Mouse (Mus musculus) forelimb bud, embryonic 11.5 days (tissue): ENCODE data around the gene Hoxa7.
A peak's percentile ranks its signal among the peaks of the same experiment; 100 is the strongest.

Experiments used
- DNase-seq: peaks from one replicate; pipeline ENCODE4 v3.0.0-alpha.2; 2012; ENCODE audit warnings: low read depth, low spot score

The Hoxa7 gene

DNA sequence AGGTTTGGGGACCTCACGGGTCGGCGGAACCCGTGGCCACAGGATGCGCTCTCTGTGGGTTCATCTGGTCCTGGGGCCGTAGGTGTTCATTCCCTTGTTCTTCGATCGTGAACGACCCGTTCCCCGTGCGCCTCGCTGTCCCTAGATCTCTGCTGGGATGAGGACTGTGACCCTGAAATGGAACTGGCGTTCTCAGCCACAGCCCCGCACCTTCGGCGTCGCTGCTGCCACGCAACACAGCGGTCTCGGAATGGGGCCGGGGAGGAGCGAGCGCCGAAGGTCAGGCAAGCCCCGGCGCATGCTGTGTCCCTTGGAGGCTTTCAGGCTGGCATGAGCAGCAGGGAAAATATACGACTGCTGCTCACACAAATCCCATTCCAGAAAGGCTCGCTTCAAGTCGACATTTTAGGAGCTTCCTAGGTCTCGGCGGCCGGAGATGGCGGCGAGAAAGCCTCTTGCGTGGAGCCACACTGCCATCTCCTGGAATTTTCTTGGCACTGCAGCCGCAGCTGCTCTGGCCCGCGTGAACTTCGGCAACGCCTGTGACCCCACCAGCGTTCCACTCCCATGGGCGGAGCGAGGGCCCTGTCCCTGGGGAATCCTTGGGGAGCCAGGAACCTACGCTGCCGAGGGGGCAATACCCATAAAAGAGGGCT, at the start of gene Hoxa7:
TSS of gene Hoxa7 (minus strand) at position 518 of the 656 bp plus-strand sequence.
- peak; percentile 98 for DNase-seq

DNA sequence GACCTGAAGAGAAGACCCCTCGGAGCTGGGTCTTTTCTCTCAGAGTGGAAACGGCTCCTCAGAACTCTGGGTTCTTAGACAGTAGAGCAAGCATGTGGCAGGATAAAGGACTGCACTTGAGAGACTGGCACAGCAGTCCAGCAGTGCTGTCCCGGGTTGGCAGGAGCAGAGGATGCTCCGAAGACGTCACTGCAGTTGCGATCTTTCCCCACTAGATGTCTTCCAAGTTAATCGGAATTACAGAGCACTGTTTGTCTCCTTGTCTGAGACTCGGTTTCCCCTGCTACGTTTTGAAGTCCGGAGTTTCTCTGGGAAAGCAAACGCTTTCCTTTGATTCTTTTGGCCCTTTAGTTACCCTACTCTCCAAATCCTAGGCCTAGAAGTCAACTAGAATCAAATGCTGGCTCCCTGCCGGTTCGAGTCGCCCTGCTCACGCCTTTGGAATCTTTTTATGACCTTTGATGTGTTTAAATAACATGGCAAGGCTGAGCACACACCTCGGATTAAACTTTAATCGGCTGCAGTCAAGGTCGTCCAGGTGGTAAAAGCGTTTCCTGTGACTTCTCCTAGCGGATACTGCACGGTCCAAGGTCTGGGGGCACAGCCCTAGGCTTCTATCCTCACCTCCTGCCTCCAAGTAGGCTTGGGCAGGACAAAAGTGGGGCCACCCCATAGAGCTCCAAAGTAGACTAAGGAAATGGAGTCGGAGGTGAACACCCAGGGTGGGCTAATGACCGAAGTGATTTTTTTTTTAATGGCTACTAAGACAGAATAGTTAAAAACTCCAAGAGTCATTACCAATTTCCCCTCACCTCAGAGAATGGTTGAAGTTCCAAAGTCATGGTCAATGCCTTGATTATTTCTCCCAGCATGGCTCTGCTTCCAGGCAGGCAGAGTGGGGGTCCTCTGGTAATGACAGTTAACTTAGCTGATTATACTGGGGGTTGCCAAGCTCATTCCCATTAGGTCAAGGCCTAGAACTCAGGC, 49.1 kb upstream of the Hoxa7 start:
- peak; percentile 61 for DNase-seq

DNA sequence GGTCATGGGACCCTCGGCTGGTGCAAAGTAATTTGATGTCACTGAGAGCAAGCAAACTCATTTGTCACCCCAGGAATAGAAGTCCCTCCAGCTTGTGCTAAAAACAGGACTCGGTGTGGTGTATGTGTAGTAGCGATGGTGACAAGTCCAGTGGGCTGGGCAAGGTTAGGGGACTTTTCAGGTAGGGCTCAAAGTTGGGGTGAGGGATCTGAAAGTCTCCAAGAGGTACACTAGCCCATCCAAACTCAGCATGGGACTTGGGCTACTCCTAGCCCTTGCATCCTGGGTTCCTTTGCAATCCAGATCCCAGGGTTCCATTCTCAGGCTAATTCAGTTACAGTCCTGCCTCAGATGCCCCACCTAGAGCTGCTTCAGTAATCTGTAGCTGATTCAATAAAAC, 47.1 kb upstream of the Hoxa7 start:
- no peak for DNase-seq

DNA sequence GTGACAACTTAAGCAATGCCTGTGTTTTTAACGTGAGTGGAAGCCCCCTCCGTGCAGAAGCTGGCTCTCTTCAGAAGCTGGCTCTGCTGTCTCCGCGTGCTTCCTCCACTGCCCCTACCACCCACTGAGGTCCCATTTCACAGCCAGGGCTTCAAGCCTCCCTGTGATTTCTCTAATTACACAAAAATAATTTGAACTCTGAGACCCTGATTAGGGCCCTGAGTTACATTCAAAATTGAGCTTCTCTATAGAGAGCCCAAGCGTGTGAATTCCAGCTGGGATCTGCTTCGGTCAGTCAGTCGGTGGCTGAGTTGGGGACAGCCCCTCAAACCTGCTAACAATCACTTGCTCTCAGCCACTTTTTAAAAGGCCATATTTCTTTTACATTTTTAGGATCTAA, 46.7 kb upstream of the Hoxa7 start:
- DNase-seq: no peak

DNA sequence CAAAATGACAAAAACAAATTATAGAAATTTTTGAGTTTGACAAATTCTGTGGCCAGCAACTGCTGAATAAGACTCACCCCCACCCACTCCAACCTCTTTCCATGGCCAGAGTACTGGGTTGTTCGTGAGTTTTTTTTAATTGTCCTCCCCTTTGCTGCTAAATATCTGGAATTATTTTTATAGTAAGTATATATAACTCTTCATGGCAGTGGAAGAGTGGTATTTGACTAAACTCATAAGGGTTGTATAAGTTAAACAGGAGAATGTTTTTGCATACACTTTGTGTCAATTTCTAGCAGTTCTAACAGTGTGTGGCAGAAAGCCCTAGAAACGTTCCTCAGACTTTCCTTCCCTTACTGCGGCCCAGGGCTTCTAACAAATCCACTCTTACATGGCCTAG, 46.0 kb upstream of the Hoxa7 start:
- no peak for DNase-seq

DNA sequence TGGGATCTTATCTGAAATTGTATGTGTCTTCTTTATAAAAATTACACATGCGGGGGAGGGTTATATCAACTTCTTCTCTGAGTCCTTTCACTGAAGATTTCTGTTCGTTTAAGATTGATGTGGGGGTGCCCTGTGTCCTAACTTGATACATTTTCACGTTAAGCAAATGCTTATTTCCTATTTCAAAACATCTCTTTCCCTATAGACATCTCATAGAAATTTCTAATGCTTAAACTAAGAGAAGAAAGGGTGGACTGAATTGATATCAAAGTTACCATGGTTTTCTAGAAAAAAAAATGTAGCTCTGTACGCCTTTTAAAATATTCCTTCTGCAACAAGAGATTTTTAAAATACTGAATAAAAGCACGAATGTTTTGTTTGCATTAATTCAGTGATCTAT, 45.6 kb upstream of the Hoxa7 start:
- DNase-seq: peak; percentile 12

DNA sequence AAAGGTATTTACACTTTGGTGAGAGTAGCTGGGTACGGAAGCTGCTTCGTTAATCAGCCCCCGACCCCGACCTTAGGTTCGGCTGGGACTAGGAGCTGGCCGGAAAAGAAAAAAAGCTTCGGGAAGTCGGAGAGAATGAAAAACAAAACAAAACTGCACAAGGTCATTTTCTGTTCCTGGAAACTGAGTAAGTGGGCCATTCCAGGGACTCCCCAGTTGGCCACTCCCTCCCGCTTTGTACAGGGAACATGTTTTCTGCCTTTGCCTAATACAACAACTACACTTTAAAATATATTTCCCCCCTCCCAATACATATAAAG, 45.0 kb upstream of the Hoxa7 start:
- DNase-seq: no peak

DNA sequence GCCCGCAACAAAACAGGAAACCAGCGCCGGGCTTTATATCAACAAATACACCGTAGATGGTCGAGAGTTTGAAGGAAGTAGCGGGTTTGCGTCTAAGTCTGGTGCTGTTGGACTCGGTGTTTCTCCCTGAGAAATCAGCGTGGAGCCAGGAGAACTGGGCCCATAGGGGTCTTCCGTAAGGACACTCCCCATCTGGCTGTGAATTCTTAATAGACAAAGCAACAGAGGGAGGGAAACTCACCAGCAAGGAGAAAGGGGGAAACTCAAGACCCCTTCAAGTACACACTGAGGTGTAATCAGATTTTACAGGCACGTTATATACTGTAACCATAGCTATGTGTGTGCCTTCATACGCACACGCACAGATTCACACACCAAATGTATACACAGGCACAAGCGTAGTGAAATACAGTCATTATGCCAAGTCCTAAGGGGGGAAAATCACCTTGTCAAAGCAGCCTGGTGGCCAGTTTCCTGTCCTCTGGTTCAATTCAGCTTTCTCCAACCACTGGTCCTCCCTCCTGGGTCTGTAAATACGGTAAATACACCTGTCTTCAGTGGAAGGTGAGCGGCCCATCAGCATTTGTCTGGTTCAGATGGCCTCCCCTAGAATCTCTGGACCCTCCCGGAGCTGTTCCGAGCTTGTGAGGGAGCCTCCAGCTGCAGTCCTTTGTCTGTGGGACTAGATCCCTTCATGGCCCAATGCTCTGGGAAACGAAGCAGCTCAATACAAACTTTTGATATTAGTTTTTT, 44.4 kb upstream of the Hoxa7 start:
- peak; percentile 53 for DNase-seq

DNA sequence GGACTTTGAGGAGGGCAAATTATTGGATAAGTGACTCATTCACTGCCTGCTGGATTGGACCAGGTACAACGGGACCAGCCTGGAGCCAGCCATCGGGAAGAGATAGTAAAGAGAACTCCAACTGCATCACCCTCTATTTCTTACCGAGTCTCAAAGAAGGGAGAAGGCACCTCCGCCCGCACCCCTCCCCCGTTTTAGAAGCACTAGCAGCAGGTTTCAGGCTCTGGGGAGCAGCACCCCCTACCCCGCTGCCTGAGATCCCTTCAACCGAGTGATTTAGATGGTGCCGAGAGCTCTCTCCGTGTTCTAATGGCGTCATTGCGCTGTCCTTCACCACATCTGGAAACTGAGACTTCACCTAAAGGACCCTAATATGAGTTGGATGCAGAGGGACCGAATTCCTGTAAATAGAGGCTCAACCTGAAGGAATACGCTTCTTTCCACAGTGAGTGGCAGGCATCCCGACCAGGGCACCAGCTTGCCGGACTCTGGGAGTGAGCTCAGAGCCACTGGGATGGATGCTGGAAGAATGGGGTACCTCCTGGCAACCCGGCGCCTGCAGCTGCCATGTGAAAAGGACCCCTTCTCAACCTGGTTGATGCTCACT, 43.8 kb upstream of the Hoxa7 start:
- peak; percentile 19 for DNase-seq

DNA sequence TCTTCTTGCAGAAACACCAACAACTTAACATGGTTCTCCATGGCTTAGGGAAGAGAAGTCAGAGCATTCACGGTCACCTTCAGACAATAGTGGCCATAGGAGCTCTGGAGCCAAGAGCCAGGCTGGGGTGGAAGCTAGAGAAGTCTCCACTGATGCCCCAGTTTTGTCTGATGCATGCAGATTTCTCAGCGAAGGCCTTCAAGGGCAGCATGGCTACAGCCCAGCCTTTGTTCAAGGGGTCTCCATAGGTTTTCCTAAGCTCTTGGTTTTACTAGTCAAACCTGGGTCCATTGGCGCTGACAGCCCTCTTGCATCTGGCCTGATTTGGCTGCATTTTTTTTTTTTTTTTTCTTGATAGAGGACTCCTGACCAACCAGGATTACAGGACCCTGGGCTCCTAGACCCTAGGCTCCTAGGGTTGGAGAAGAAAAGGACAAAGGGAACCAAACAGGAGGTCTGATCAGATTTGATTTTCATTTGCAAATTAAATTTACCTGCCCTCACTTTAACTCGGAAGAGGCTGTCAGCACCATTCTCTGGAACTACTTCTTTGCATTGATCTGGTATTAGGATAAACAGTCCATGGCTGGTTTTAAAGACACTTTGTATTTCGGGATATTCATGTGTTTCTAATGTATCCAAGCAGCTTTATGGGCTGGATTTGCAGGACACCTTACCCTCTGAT, 42.6 kb upstream of the Hoxa7 start:
- DNase-seq: peak; percentile 34

DNA sequence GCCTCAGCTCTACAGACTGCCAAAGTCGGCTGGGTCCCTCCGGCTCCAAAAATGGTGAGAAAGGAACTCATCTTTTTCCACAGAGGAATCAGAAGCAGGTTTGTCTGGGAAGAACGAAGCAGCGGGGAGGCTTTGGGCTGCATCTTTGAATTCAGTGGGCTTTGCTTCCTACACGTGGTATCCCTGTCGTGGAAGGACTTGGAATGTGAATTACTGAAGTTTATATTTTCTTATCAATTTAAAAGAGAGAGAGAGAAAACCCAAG, 41.6 kb upstream of the Hoxa7 start:
- no peak for DNase-seq

DNA sequence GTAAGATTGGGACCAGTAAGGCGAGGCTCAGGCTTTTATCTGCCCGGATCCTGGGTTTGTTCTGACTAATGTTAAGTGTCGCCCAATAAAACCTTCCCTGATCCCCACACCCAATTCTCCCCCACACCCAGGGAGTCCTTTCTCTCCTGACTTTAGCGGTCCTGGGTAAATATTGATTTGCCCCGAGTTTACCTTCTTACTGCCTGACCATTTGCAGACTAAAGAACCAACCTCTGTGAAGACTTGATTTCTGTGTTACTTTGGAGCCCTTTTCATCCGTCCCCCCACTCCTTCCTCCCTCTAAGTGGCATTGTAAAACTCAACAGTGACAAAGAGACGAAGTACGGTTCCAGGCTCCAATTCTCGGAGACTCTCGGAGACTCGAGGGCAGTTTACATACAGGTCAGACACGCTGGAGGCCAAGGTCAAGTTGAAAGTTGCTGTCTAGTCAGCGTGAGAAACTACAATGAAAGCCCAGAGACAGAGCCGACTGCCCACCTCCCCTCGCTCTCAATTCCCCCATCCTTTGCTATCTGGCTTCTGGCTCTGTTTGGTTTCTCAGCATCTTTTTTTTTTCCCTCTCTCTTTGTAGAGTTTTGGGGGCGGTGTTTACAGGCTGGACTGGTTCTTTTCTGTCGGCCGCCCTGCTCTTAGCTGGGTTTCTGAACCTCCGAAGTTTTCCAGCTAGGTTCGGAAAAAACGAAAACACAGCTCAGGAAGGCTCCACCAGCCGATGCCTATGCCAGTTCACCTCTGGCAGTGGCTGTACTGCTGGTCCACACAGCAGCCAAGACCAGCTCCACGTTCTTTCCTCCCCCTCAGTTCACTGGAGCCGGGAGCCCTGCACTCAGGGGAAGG, 41.0 kb upstream of the Hoxa7 start:
- peak; percentile 42 for DNase-seq

DNA sequence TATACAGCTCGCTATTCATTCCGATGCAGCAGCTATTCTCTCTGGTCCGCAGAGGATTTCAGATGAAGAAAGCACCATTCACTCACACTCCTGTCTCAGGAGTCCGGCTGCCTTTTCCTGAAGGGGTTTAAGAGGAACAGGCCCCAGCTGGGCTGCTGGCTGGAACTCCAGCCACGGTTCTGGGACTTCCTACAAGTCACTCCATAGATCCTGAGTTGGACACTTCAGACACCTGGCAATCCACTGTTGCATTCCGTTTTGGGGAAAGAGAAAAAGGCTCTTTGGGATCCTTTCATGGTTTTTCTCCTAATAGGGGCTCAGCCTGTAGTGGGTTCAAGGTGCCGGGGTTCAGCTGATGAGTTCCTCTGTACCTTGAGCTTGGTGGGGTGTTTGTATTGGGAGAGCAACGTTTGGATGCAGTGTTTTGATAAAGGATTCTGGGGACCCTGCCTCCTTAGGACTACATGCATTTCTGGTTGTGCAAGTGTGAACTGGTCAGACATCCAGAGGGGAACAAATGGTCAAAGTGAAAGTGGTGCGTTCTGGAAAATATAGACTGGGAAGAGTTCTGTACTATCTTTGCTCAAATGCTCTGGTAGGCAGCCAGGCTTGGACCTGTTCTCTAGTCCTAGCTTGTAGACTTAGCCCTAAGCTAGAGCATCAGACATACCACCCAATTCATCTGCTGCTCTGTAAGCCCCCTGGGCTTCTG, 40.3 kb upstream of the Hoxa7 start:
- no peak for DNase-seq

DNA sequence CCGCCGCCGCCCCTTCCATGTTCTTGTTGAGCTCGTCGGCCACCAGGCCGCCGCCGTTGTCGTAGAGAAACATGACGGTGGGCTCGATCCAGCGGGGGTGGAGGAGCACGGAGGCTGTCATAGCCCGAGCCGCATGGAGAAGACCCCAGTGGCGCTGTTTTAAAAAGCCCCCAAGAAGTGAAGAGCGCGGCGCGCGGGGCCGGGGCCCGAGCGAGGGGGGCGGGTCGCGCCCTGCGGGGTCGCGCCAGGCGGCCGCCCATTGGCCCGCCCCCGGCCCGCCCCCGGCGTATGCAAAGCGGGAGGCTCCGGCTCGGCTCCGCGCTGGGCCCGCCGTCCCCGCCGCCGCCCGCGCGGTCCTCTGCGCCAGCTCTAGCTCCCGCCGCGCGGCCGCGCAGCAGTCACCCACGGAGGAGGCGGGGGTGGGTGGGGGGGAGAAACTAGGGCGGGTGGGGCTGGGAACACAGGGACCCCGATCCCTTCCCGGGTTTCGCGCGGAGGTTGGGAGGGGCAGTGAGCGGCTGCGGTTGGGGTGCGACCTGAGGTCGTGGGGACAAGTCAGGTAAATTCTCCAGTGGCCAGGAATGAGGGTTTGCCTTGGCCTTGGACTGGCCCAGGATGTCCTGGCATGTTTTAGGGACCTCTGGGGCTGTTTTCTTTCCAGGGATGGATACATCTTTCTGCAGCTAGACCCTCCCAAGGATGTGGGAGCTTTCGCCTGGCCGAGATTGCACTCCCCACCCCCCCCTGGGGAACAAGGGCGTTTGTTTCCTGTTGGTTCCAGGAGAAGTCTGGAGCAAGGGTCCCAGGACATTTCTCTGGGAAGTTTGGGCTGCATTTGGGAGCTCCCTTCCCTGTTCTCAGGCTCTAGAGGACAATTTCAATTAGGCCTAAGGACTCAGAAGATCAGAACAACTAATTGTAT, 39.3 kb upstream of the Hoxa7 start, which contains the start of gene Hoxa13:
TSS of gene Hoxa13 (minus strand) at position 227 of the 922 bp plus-strand sequence.
- DNase-seq: no peak

DNA sequence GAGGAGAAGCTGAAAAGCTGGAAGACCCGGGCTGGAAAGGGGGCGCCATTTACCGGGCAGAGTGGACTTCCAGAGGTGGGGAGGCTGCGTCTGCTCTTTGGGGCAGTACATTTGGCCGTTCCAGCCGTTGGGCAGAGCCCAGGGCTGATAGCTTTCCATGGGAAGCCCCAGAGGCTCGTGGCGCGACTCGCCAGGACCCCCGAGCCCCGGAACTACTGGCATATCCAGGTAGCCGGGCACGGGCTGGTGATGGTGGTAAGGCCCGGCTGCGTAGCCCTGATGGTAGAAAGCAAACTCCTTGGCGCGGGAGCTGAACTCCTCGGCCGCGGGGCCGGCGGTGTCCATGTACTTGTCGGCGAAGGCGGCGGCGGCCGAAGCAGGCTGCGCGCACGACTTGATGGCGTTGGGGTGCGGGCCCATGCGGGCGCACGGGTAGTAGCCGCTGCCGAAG, 38.2 kb upstream of the Hoxa7 start:
- DNase-seq: no peak

DNA sequence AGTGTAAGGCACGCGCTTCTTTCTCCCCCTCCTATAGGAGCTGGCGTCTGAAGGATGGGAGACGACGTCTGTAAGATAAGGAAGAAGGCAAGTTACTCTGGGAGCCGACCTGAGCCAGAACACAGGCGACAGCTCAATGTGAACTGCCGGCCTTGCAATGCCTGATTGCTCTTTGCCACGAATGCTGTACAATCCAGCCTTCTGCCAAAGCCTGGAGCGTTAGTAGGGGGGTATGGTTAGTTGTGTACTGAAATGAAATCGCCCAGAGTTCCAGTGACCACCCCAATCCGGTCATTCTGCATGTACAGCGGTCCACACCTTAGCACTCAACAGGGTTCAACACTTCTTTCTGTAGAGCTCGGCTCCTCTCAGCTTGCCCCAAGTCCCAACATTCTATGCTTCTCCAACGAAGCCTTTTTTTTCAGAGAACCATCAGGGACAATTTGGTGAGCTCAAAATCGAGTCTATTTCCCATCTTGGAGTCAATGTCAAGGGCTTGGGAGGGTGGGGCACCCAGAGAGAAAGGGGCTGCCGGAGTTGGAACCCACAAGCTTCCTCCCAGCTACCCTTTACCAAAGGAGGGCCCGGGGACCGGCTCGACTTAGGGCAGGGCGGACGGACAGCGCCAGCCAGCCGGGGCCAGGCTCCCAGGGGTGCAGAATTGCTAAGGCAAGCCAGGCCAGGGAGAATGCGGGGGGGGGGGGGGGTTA, 37.6 kb upstream of the Hoxa7 start:
- DNase-seq: no peak

DNA sequence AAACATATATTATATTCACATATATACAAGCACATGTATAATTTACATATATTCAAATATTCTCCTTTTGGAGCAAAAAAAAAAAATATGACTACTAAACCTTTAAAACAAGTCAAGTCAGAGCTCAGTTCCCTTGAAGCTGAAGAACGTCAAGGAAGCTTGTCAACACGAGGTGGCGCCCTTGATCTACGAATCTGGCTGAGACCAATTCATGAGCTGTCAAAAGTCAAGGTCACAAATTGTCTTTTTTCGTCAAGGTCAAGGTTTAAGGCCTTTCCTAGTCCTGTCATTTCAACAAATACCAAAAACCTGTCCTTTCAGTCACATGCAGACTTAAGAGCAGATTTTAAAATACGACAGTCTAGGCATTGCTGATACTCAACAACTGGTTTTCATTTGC, 35.3 kb upstream of the Hoxa7 start:
- peak; percentile 89 for DNase-seq
